Mouse (Mus musculus) midbrain, postnatal 0 days (tissue): Measurements from ENCODE around the gene Zfp644. TPM values are rescaled to one million over a fixed set of nuclear protein-coding genes. Genes with fewer than 3 reads are reported as not detected.

Source experiments
- ATAC-seq: fragments of 200-750 bp; cut with Nextera tagmentation; 2 replicates; pipeline ENCODE4 v1.8.0; 2017; ENCODE audit warnings: moderate number of reproducible peaks, mild to moderate bottlenecking, moderate TSS enrichment, moderate library complexity; ENCODE audit not compliant: low FRiP score
- DNase-seq: peaks from one replicate; pipeline ENCODE4 v3.0.0-alpha.2; 2015; ENCODE audit warnings: low spot score
- H3K27ac ChIP-seq: fragments of 300-500 bp; sonication (generic); 2 replicates; pipeline ENCODE4 v1.5.1; 2014; ENCODE audit warnings: low read depth, mild to moderate bottlenecking, low read length, mixed read lengths
- H3K27me3 ChIP-seq: fragments of 300-500 bp; sonication (generic); 2 replicates; pipeline ENCODE4 v1.6.1; 2014; ENCODE audit warnings: low read length, control low read depth, mixed read lengths; ENCODE audit not compliant: insufficient read depth
- H3K36me3 ChIP-seq: fragments of 300-500 bp; sonication (generic); 2 replicates; pipeline ENCODE4 v1.6.1; 2014; ENCODE audit warnings: low read length, control low read depth, mixed read lengths; ENCODE audit not compliant: insufficient read depth
- H3K4me1 ChIP-seq: fragments of 300-500 bp; sonication (generic); 2 replicates; pipeline ENCODE4 v1.6.1; 2014; ENCODE audit warnings: mild to moderate bottlenecking, control low read depth, antibody characterized with exemption, low read length, mixed read lengths; ENCODE audit not compliant: insufficient read depth
- H3K4me2 ChIP-seq: fragments of 300-500 bp; sonication (generic); 2 replicates; pipeline ENCODE4 v1.6.1; 2014; ENCODE audit warnings: low read depth, mild to moderate bottlenecking, low read length, mixed read lengths; ENCODE audit not compliant: poor library complexity, severe bottlenecking
- H3K4me3 ChIP-seq: fragments of 300-500 bp; sonication (generic); 2 replicates; pipeline ENCODE4 v1.5.1; 2014; ENCODE audit warnings: low read depth, mild to moderate bottlenecking, low read length, moderate library complexity
- H3K9ac ChIP-seq: fragments of 300-500 bp; sonication (generic); replicated peaks from 2 replicates; pipeline ENCODE4 v1.6.1; 2014; ENCODE audit warnings: mild to moderate bottlenecking, low read length, moderate library complexity, mixed read lengths; ENCODE audit not compliant: poor library complexity, severe bottlenecking
- H3K9me3 ChIP-seq: fragments of 300-500 bp; sonication (generic); 2 replicates; pipeline ENCODE4 v1.6.1; 2016; ENCODE audit warnings: low read length, control low read depth
- CTCF ChIP-seq: IDR thresholded peaks from 2 replicates; pipeline ENCODE4 v1.5.1; 2016; ENCODE audit warnings: antibody characterized with exemption, mild to moderate bottlenecking
- WGBS: fragments of 180-500 bp; shearing (Covaris S2); extraction: QIAGEN DNeasy Blood & Tissue Kit; methylation state at CpG from one replicate; pipeline ENCODE4 v1.1.7; 2014; 5-methylcytosine and 5-hydroxymethylcytosine counted together
- polyA plus RNA-seq: library from polyadenylated mRNA; unstranded; fragments of >200 nt; fragmentation: Nextera tagmentation; extraction: Ambion mirVana; gene quantifications from 2 replicates; pipeline ENCODE4 v1.2.1, GENCODE M21; 2015
- total RNA-seq: library from RNA; depleted of rRNA; stranded (reverse); fragments of >200 nt; gene quantifications from 2 replicates; pipeline ENCODE4 v1.2.3, GENCODE M21; 2014

Zfp644 gene
- total and polyA plus RNA-seq, 2 experiments from 2014 or later = 72.2 to 89.7 TPM

DNA sequence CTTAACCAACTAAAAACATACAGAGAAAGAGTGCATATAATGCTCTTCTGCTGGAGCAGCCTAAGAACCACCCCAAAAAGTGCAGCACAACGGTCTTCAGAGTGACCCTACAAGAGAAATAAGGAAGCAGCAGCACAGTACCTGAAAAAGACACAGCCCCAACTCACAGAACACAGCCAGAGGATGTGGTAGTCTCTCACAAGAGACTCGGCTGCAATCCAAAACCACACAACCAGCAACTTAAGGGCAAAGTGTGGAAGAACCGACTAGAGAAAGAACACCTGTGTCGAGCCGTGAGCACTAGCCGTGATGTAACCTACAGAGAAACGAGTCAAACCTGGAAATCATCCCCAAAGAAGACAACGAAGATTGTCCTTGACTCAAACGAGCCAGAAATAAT is 20.3 kb downstream of the Zfp644 start:
- H3K4me2 ChIP-seq = no peak overlapping the region
- H3K9me3 ChIP-seq = no peaks in the 10 kb centered on the region

DNA sequence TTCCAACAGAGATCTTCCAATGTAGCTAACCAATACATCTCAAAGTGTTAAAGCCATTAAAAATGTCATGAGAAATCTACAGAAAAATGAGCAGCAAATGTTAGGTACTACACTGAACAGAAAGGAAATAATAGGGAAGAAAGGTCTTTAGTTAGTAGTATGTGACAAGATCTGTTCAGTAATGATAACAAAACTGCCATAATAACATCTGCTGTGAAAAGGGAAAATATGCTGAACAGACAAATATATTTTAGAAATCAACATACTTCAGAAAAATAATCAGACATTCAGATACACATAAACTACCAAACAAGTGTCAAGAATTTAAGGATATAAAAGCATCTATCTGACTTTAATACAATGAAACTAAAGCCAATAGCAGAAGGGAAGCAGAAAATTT is 24.5 kb downstream of the Zfp644 start:
- H3K4me2 ChIP-seq = no peak overlapping the region
- ATAC-seq = no peak
- no peak for DNase-seq
- H3K9me3 ChIP-seq = no peaks in the 10 kb centered on the region
- H3K9ac ChIP-seq = no peak overlapping the region
- no peak overlapping the region for H3K4me3 ChIP-seq
- no peaks in the 10 kb centered on the region for H3K36me3 ChIP-seq
- no peaks in the 10 kb centered on the region for H3K27me3 ChIP-seq
- H3K27ac ChIP-seq = no peak overlapping the region
- TF ChIP-seq CTCF = no peak
- H3K4me1 ChIP-seq = no peaks in the 10 kb centered on the region

More for the DNA sequence above, 20.3 kb downstream of the Zfp644 start:
- no peak overlapping the region for H3K4me3 ChIP-seq
- DNase-seq = no peak
- no peak for TF ChIP-seq CTCF
- ATAC-seq = no peak
- H3K9ac ChIP-seq = no peak overlapping the region
- no peaks in the 10 kb centered on the region for H3K27me3 ChIP-seq
- no peak overlapping the region for H3K27ac ChIP-seq
- WGBS = 95% methylated on average over 9 of the region's 9 CpGs
- H3K36me3 ChIP-seq = no peaks in the 10 kb centered on the region
- H3K4me1 ChIP-seq = no peaks in the 10 kb centered on the region

DNA sequence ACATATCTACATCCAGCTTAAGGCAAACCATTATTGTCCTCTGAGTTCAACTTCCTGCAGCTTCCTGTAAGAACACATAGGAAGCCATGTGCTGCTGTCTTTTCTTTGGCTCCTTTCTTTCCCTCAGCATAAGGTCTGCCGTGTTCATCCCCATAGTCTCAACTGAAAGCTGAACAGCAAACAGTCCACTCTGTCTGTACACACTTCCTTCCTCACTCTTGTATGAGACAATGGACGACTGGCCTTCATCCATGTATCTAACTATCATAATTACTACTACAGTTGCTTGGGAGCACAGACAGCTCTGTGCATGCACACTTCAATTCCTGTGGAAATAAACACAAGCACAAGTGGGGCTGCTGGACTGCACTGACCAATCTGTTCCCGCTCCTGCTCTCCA is 25.2 kb downstream of the Zfp644 start:
- H3K4me2 ChIP-seq = no peak overlapping the region
- H3K27ac ChIP-seq = no peak overlapping the region
- WGBS = 73% methylated on average over 3 of the region's 3 CpGs
- H3K4me3 ChIP-seq = no peak overlapping the region
- no peak for ATAC-seq
- H3K4me1 ChIP-seq = no peaks in the 10 kb centered on the region
- TF ChIP-seq CTCF = no peak
- no peaks in the 10 kb centered on the region for H3K9me3 ChIP-seq
- no peak for DNase-seq
- no peak overlapping the region for H3K9ac ChIP-seq
- no peaks in the 10 kb centered on the region for H3K36me3 ChIP-seq
- H3K27me3 ChIP-seq = no peaks in the 10 kb centered on the region

DNA sequence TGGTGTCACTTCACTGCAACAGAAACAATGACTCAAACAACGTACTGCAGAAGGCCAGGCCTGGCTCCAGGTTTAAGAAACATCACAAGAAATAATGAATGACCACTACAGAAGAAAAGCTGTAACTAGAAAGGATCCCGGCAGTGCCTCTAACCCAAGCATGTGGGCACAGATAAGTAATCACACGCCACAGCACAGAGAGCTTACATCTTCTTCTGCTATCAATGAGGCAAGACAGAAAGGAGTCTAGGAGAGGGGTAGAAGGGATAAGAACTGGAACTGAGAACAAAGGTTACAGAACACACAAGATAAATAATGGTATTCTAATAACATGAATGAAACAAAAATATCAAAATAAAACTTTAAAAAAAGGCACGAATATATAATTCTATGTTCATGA is 32.2 kb downstream of the Zfp644 start:
- DNase-seq (no peak), ATAC-seq (no peak)
- H3K4me2 ChIP-seq = no peak overlapping the region
- H3K4me3 ChIP-seq = no peak overlapping the region
- no peaks in the 10 kb centered on the region for H3K36me3 ChIP-seq
- no peaks in the 10 kb centered on the region for H3K9me3 ChIP-seq
- H3K9ac ChIP-seq = no peak overlapping the region
- no peak overlapping the region for H3K27ac ChIP-seq
- H3K27me3 ChIP-seq = no peaks in the 10 kb centered on the region
- no peaks in the 10 kb centered on the region for H3K4me1 ChIP-seq
- WGBS = 94% methylated on average over 4 of the region's 4 CpGs
- TF ChIP-seq CTCF = no peak

GRCm38 (mm10) chr5:106660867-106661266 is 36.2 kb downstream of the Zfp644 start:
- no peak overlapping the region for H3K9ac ChIP-seq
- WGBS = 84% methylated on average over 1 of the region's 1 CpGs
- no peak overlapping the region for H3K27ac ChIP-seq
- no peak overlapping the region for H3K4me2 ChIP-seq
- no peaks in the 10 kb centered on the region for H3K9me3 ChIP-seq
- H3K4me3 ChIP-seq = no peak overlapping the region
- ATAC-seq (no peak), DNase-seq (no peak)
- no peaks in the 10 kb centered on the region for H3K36me3 ChIP-seq
- no peaks in the 10 kb centered on the region for H3K4me1 ChIP-seq
- H3K27me3 ChIP-seq = no peaks in the 10 kb centered on the region
- no peak for TF ChIP-seq CTCF

DNA sequence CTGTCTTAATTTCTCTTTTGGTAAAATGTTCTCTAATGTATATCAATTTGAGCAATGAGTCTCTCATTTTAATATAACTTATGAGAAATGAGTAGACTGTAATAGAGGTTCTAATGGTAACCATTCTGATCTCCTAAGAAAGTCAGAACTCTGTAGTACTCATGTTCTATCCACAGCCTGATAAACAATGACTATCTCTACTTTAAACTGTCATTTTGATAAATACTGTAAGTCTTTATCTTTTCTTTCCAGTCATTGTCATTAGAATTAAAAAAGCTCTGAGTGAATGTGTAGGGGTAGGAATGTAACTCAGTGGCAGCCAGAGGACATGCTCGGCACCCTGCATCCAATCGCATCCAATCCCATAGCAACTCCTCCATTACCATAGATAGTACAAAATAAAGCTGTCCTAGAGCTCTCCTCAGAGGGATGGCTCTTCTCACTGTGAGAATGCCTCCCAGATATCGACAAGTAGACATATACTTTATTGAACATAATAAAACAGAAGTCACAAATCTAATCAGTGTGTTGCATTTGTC is 44.2 kb downstream of the Zfp644 start:
- no peak overlapping the region for H3K4me3 ChIP-seq
- no peak overlapping the region for H3K27ac ChIP-seq
- DNase-seq (no peak), ATAC-seq (no peak)
- H3K36me3 ChIP-seq = no peaks in the 10 kb centered on the region
- WGBS = 82% methylated on average over 3 of the region's 3 CpGs
- no peak overlapping the region for H3K4me2 ChIP-seq
- no peaks in the 10 kb centered on the region for H3K27me3 ChIP-seq
- no peak for TF ChIP-seq CTCF
- no peaks in the 10 kb centered on the region for H3K9me3 ChIP-seq
- no peaks in the 10 kb centered on the region for H3K4me1 ChIP-seq
- H3K9ac ChIP-seq = no peak overlapping the region
